Mouse (Mus musculus) embryonic fibroblast, embryonic 13.5 days (primary cell): Measurements from ENCODE around the gene Svs1.

Source experiments
- CTCF ChIP-seq: IDR thresholded peaks from 2 replicates; pipeline ENCODE4 v1.5.1; 2011; ENCODE audit warnings: mild to moderate bottlenecking, control low read depth, low read length, moderate library complexity, borderline replicate concordance; ENCODE audit not compliant: insufficient read depth
- POLR2A ChIP-seq: IDR thresholded peaks from 2 replicates; pipeline ENCODE4 v1.6.1; 2011; ENCODE audit warnings: low read depth, mild to moderate bottlenecking, control low read depth, low read length, moderate library complexity

DNA sequence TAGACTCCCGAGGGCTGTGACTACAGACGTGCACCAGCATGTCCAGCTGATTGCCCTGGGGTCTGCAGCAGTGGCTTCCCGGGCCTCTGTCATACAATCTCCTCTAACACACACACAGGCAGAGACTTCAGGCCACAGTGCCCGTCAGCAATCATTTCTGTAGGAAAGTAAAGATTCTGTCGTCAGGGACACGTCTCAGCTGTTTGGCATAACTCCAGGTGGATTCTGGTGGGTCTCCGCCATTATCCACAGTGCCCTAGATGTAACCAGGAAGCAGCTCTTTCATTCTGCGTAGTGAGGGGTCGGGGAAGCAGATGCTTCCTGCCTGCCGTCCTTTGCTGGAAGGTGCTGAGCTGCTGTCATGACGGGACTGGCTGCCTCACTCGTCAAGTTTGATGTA lies 30.5 kb downstream of the Svs1 start:
- TF ChIP-seq CTCF = no peak
- TF ChIP-seq POLR2A = no peak
